Mouse (Mus musculus) MEL (cell line): ENCODE data around the gene Dhx58. TPM values are rescaled to one million over a fixed set of nuclear protein-coding genes. Genes with fewer than 3 reads are reported as not detected.

Source experiments
- DNase-seq: peaks from one replicate; pipeline ENCODE4 v3.0.0; 2011; ENCODE audit warnings: low read depth, low spot score
- H3K27ac ChIP-seq: 2 replicates; pipeline ENCODE4 v1.5.1; 2012; ENCODE audit warnings: low read depth, mild to moderate bottlenecking, control low read depth, low read length, moderate library complexity; ENCODE audit not compliant: control insufficient read depth
- H3K27me3 ChIP-seq, 2 experiments: fragments of 150-350 bp in 1 of 2; sonication (generic) in 1 of 2; 2 replicates each; pipeline ENCODE4 v1.6.1; 2012; ENCODE audit warnings: low read length in 2 of 2, mild to moderate bottlenecking in 2 of 2, improper control_type of control experiment in 1 of 2, moderate library complexity in 1 of 2; ENCODE audit not compliant: insufficient read depth in 2 of 2, control insufficient read depth in 1 of 2
- H3K36me3 ChIP-seq, 2 experiments: 2 replicates each; pipeline ENCODE4 v1.6.1; 2012 to 2014; ENCODE audit warnings: low read length in 2 of 2, improper control_type of control experiment in 1 of 2, inconsistent platforms in 1 of 2, mild to moderate bottlenecking in 1 of 2; ENCODE audit not compliant: insufficient read depth in 2 of 2, control insufficient read depth in 1 of 2
- H3K4me1 ChIP-seq, 2 experiments: fragments of 150-350 bp in 1 of 2; sonication (generic) in 1 of 2; 2 replicates each; pipeline ENCODE4 v1.6.1; 2012; ENCODE audit warnings: low read length in 2 of 2, improper control_type of control experiment in 1 of 2, mild to moderate bottlenecking in 1 of 2; ENCODE audit not compliant: insufficient read depth in 2 of 2, control insufficient read depth in 1 of 2
- H3K4me3 ChIP-seq, 2 experiments: fragments of 150-350 bp in 1 of 2; sonication (generic) in 1 of 2; 2 replicates each; pipeline ENCODE4 v1.5.1; 2012; ENCODE audit warnings: low read depth in 2 of 2, low read length in 2 of 2, mild to moderate bottlenecking in 2 of 2, moderate library complexity in 2 of 2, control low read depth in 1 of 2, improper control_type of control experiment in 1 of 2; ENCODE audit not compliant: control insufficient read depth in 1 of 2, insufficient read depth in 1 of 2
- H3K79me2 ChIP-seq: 2 replicates; pipeline ENCODE4 v1.6.1; 2012; ENCODE audit warnings: mild to moderate bottlenecking, low read length, moderate library complexity; ENCODE audit not compliant: control insufficient read depth, poor library complexity, insufficient read depth
- H3K9ac ChIP-seq: 2 replicates; pipeline ENCODE4 v1.6.1; 2012; ENCODE audit warnings: low read depth, mild to moderate bottlenecking, control low read depth, low read length, moderate library complexity; ENCODE audit not compliant: control insufficient read depth, poor library complexity, severe bottlenecking
- H3K9me3 ChIP-seq: fragments of 150-350 bp; sonication (generic); replicated peaks from 2 replicates; pipeline ENCODE4 v1.6.1; 2012; ENCODE audit warnings: mild to moderate bottlenecking, low read length, improper control_type of control experiment, moderate library complexity; ENCODE audit not compliant: insufficient read depth
- CHD1 ChIP-seq: IDR thresholded peaks from 2 replicates; pipeline ENCODE4 v1.6.1; 2012; ENCODE audit warnings: low read depth, mild to moderate bottlenecking, inconsistent platforms, low read length, improper control_type of control experiment
- CTCF ChIP-seq, 3 experiments: IDR thresholded peaks in 2 of 3; conservative IDR thresholded peaks in 1 of 3; 2 replicates each; pipeline ENCODE4 v1.5.1; 2011 to 2012; ENCODE audit warnings: low read length in 3 of 3, low read depth in 2 of 3, mild to moderate bottlenecking in 2 of 3, improper control_type of control experiment in 1 of 3, inconsistent platforms in 1 of 3, mixed read lengths in 1 of 3, moderate library complexity in 1 of 3; ENCODE audit not compliant: control insufficient read depth in 1 of 3, insufficient read depth in 1 of 3, poor library complexity in 1 of 3, severe bottlenecking in 1 of 3
- ELF1 ChIP-seq: IDR thresholded peaks from 2 replicates; pipeline ENCODE4 v1.6.1; 2014; ENCODE audit warnings: low read depth, mild to moderate bottlenecking, inconsistent platforms, low read length, improper control_type of control experiment, moderate library complexity
- EP300 ChIP-seq, 2 experiments: IDR thresholded peaks; 2 replicates each; pipeline ENCODE4 v1.6.1; 2011; ENCODE audit warnings: improper control_type of control experiment in 2 of 2, low read length in 2 of 2, low read depth in 1 of 2, mild to moderate bottlenecking in 1 of 2
- GABPA ChIP-seq: IDR thresholded peaks from 2 replicates; pipeline ENCODE4 v1.6.1; 2012; ENCODE audit warnings: low read depth, mild to moderate bottlenecking, inconsistent platforms, low read length, improper control_type of control experiment, moderate library complexity
- HCFC1 ChIP-seq: IDR thresholded peaks from 2 replicates; pipeline ENCODE4 v1.6.1; 2012; ENCODE audit warnings: low read depth, mild to moderate bottlenecking, inconsistent platforms, low read length, improper control_type of control experiment, moderate library complexity
- MAFK ChIP-seq: IDR thresholded peaks from 2 replicates; pipeline ENCODE4 v1.6.1; 2011; ENCODE audit warnings: low read depth, mild to moderate bottlenecking, low read length, improper control_type of control experiment, borderline replicate concordance
- MAX ChIP-seq: IDR thresholded peaks from 2 replicates; pipeline ENCODE4 v1.6.1; 2011; ENCODE audit warnings: low read length, improper control_type of control experiment
- MAZ ChIP-seq: IDR thresholded peaks from 2 replicates; pipeline ENCODE4 v1.6.1; 2012; ENCODE audit warnings: low read depth, mild to moderate bottlenecking, inconsistent platforms, low read length, improper control_type of control experiment
- MEF2A ChIP-seq: IDR thresholded peaks from 2 replicates; pipeline ENCODE4 v1.6.1; 2014; ENCODE audit warnings: low read depth, mild to moderate bottlenecking, inconsistent platforms, low read length, improper control_type of control experiment; ENCODE audit not compliant: poor library complexity, insufficient replicate concordance, severe bottlenecking; ENCODE audit errors: extremely low read depth
- MYB ChIP-seq: IDR thresholded peaks from 2 replicates; pipeline ENCODE4 v1.6.1; 2011; ENCODE audit warnings: mild to moderate bottlenecking, low read depth, low read length, improper control_type of control experiment
- NELFE ChIP-seq: IDR thresholded peaks from 2 replicates; pipeline ENCODE4 v1.6.1; 2011; ENCODE audit warnings: low read depth, low read length, improper control_type of control experiment
- NRF1 ChIP-seq: IDR thresholded peaks from 2 replicates; pipeline ENCODE4 v1.6.1; 2014; ENCODE audit warnings: low read depth, mild to moderate bottlenecking, inconsistent platforms, low read length, improper control_type of control experiment, moderate library complexity; ENCODE audit not compliant: poor library complexity, insufficient read depth, severe bottlenecking
- POLR2AphosphoS5 ChIP-seq: IDR thresholded peaks from 2 replicates; pipeline ENCODE4 v1.6.1; 2012; ENCODE audit warnings: low read depth, borderline replicate concordance, mild to moderate bottlenecking, inconsistent platforms, low read length, moderate library complexity, mixed read lengths
- RAD21 ChIP-seq: IDR thresholded peaks from 2 replicates; pipeline ENCODE4 v1.6.1; 2011; ENCODE audit warnings: mild to moderate bottlenecking, low read depth, low read length, improper control_type of control experiment
- RCOR1 ChIP-seq: IDR thresholded peaks from 2 replicates; pipeline ENCODE4 v1.6.1; 2012; ENCODE audit warnings: low read depth, mild to moderate bottlenecking, inconsistent platforms, low read length, improper control_type of control experiment
- SIN3A ChIP-seq: IDR thresholded peaks from 2 replicates; pipeline ENCODE4 v1.6.1; 2012; ENCODE audit warnings: low read length, improper control_type of control experiment, inconsistent platforms
- SMC3 ChIP-seq: IDR thresholded peaks from 2 replicates; pipeline ENCODE4 v1.6.1; 2011; ENCODE audit warnings: low read depth, low read length, improper control_type of control experiment
- TAL1 ChIP-seq: IDR thresholded peaks from 2 replicates; pipeline ENCODE4 v1.6.1; 2012; ENCODE audit warnings: mild to moderate bottlenecking, inconsistent platforms, low read length, moderate library complexity, mixed read lengths
- TCF12 ChIP-seq: IDR thresholded peaks from 2 replicates; pipeline ENCODE4 v1.6.1; 2014; ENCODE audit warnings: low read depth, mild to moderate bottlenecking, inconsistent platforms, low read length, improper control_type of control experiment, moderate library complexity
- USF2 ChIP-seq, 2 experiments: IDR thresholded peaks; 2 replicates each; pipeline ENCODE4 v1.6.1; 2011 to 2012; ENCODE audit warnings: improper control_type of control experiment in 2 of 2, low read length in 2 of 2, borderline replicate concordance in 1 of 2, inconsistent platforms in 1 of 2, low read depth in 1 of 2, mild to moderate bottlenecking in 1 of 2; ENCODE audit not compliant: insufficient read depth in 1 of 2
- polyA plus RNA-seq, 2 experiments: library from polyadenylated mRNA; stranded (reverse) in 1 of 2; unstranded in 1 of 2; fragments of >175 nt in 1 of 2; fragments of >200 nt in 1 of 2; gene quantifications; 2 replicates each; pipeline versions ENCODE4 v1.2.1 to v1.2.4; 2012; ENCODE audit warnings: low replicate concordance in 2 of 2, low read depth in 1 of 2; ENCODE audit not compliant: insufficient read length in 2 of 2, insufficient read depth in 1 of 2, missing spikeins in 1 of 2
- total RNA-seq: library from RNA; depleted of rRNA; stranded (reverse); fragments of 300-350 nt; gene quantifications from 2 replicates; pipeline ENCODE4 v1.2.3, GENCODE M21; 2012

Gene Dhx58
- total and polyA plus RNA-seq, 3 experiments: 3.6 to 3.9 TPM; not detected in 1

DNA sequence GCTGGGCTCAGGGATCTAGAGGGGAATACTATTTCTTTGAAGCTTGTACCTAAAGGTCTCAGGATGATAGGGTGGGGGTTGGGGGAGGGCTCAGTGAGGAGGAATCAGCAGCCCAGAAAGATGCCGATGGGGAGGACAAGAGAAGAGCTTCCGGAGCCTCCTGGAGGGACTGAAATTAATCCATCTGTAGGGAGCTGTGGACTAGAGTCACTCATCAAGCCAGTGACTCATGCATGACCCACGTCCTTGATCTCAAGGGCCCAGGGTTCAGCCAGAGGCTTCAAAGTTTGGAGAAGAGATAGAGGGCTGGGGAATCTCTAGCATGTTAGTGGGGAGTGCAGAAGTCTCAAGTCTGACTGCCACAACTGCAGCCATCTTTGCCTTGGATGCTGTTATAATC lies 52.3 kb downstream of the Dhx58 start:
- Histone ChIP-seq H3K36me3 (no peaks in the 10 kb centered on the region), H3K79me2 (no peaks in the 10 kb centered on the region), H3K27ac (no peak overlapping the region), H3K27me3 (peaks cover 2 to 6% of the 10 kb centered on the region in 2 experiments), H3K4me3 (no peak overlapping the region), H3K9me3 (no peaks in the 10 kb centered on the region), H3K4me1 (no peaks in the 10 kb centered on the region), H3K9ac (no peak overlapping the region)
- TF ChIP-seq SIN3A (no peak), TCF12 (no peak), HCFC1 (no peak), EP300 (IDR thresholded peaks at IDR 0.05; ENCODE audit: low read depth in 1 of 2, low read length in 2 of 2) (no peak), POLR2AphosphoS5 (no peak), MAFK (no peak), MEF2A (no peak), USF2 (IDR thresholded peaks at IDR 0.05; ENCODE audit: borderline replicate concordance in 1 of 2, insufficient read depth in 1 of 2, low read depth in 1 of 2, low read length in 2 of 2) (no peak), MAX (no peak), NRF1 (no peak)
- no peak for DNase-seq

DNA sequence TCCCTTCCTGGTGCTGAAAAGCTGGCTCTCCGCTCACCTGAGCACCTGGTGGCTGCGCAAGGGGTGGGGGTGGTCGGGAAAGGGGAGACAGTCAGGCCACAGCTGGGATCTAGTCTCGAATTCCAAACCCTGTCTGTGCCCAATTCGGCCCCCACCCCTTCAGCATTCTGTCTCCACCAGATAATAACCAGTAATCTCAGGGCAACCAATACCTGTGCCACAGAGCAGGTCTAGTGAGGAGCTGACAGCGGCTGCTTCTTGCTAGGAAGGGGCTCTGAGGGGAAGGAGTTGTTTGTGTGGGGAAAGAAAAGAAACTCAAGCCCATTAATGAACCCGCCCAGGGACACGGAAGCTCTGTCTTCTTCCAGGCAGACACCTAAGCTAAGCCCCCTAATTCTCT lies 52.9 kb downstream of the Dhx58 start:
- Histone ChIP-seq H3K36me3 (no peaks in the 10 kb centered on the region), H3K9ac (no peak overlapping the region), H3K27me3 (peaks cover 2 to 6% of the 10 kb centered on the region in 2 experiments), H3K4me1 (no peaks in the 10 kb centered on the region), H3K27ac (no peak overlapping the region), H3K9me3 (no peaks in the 10 kb centered on the region), H3K79me2 (no peaks in the 10 kb centered on the region), H3K4me3 (no peak overlapping the region)
- TF ChIP-seq POLR2AphosphoS5 (no peak), TAL1 (no peak), GABPA (no peak), NELFE (no peak), RAD21 (no peak), CTCF (IDR thresholded peaks at IDR 0.05 in 2 of 3, conservative IDR thresholded peaks at IDR 0.05 in 1 of 3; ENCODE audit: control insufficient read depth in 1 of 3, insufficient read depth in 1 of 3, low read depth in 2 of 3, low read length in 3 of 3, poor library complexity in 1 of 3, severe bottlenecking in 1 of 3) (no peak), MYB (no peak), MAZ (no peak), ELF1 (no peak), MAX (no peak), RCOR1 (no peak), SMC3 (no peak), MAFK (no peak), CHD1 (no peak)
- DNase-seq: no peak
